Mouse (Mus musculus) hindbrain, postnatal 0 days (tissue): ENCODE measurements around the gene Traf4. TPM values are rescaled to one million over a fixed set of nuclear protein-coding genes. Genes with fewer than 3 reads are reported as not detected.
"Not testable (repeated sequence)": the region's sequence is repeated elsewhere in the genome, so short reads cannot be mapped to it uniquely, and the experiment has no call there.

ENCODE experiments used
- ATAC-seq: fragments of 200-750 bp; cut with Nextera tagmentation; 2 replicates; pipeline ENCODE4 v1.8.0; 2017; ENCODE audit warnings: mild to moderate bottlenecking, moderate TSS enrichment, moderate library complexity
- DNase-seq: peaks from one replicate; pipeline ENCODE4 v3.0.0-alpha.2; 2015; ENCODE audit warnings: low spot score
- H3K27ac ChIP-seq: fragments of 300-500 bp; sonication (generic); 2 replicates; pipeline ENCODE4 v1.5.1; 2014; ENCODE audit warnings: mild to moderate bottlenecking
- H3K27me3 ChIP-seq: fragments of 300-500 bp; sonication (generic); 2 replicates; pipeline ENCODE4 v1.6.1; 2014; ENCODE audit warnings: low read length, mixed read lengths; ENCODE audit not compliant: insufficient read depth
- H3K36me3 ChIP-seq: fragments of 300-500 bp; sonication (generic); 2 replicates; pipeline ENCODE4 v1.6.1; 2014; ENCODE audit warnings: low read length, mixed read lengths; ENCODE audit not compliant: insufficient read depth
- H3K4me1 ChIP-seq: fragments of 300-500 bp; sonication (generic); 2 replicates; pipeline ENCODE4 v1.6.1; 2014; ENCODE audit warnings: antibody characterized with exemption, low read length, mixed read lengths; ENCODE audit not compliant: insufficient read depth
- H3K4me2 ChIP-seq: fragments of 300-500 bp; sonication (generic); 2 replicates; pipeline ENCODE4 v1.6.1; 2014; ENCODE audit warnings: low read depth, mild to moderate bottlenecking, low read length, moderate library complexity, mixed read lengths
- H3K4me3 ChIP-seq: fragments of 300-500 bp; sonication (generic); 2 replicates; pipeline ENCODE4 v1.5.1; 2014; ENCODE audit warnings: low read length
- H3K9ac ChIP-seq: fragments of 300-500 bp; sonication (generic); replicated peaks from 2 replicates; pipeline ENCODE4 v1.6.1; 2014; ENCODE audit warnings: mild to moderate bottlenecking, low read length, moderate library complexity, mixed read lengths
- H3K9me3 ChIP-seq: fragments of 300-500 bp; sonication (generic); 2 replicates; pipeline ENCODE4 v1.6.1; 2016; ENCODE audit warnings: low read length, mixed read lengths
- CTCF ChIP-seq: IDR thresholded peaks from 2 replicates; pipeline ENCODE4 v1.5.1; 2016; ENCODE audit warnings: antibody characterized with exemption, control low read depth, low read depth
- WGBS: fragments of 180-500 bp; shearing (Covaris S2); extraction: QIAGEN DNeasy Blood & Tissue Kit; methylation state at CpG from one replicate; pipeline ENCODE4 v1.1.7; 2014; 5-methylcytosine and 5-hydroxymethylcytosine counted together
- polyA plus RNA-seq: library from polyadenylated mRNA; unstranded; fragments of >200 nt; fragmentation: Nextera tagmentation; extraction: Ambion mirVana; gene quantifications from 2 replicates; pipeline ENCODE4 v1.2.1, GENCODE M21; 2015
- total RNA-seq: library from RNA; depleted of rRNA; stranded (reverse); fragments of >200 nt; gene quantifications from 2 replicates; pipeline ENCODE4 v1.2.3, GENCODE M21; 2014

Traf4 gene
- total and polyA plus RNA-seq, 2 experiments from 2014 or later: 88.7 to 124 TPM

GRCm38 (mm10) chr11:78190041-78190440 lies 24.7 kb upstream of the Traf4 start:
- Histone ChIP-seq H3K27me3 (no peaks in the 10 kb centered on the region), H3K4me3 (peak overlapping the region; percentile 69; the same call in 1 of the 2 replicates), H3K9me3 (no peaks in the 10 kb centered on the region), H3K4me1 (peaks cover 11% of the 10 kb centered on the region; the same call in 1 of the 2 replicates), H3K36me3 (peaks cover 18% of the 10 kb centered on the region; the same call in 1 of the 2 replicates), H3K4me2 (peak overlapping the region; percentile 72), H3K9ac (peak overlapping the region; percentile 93; the same call in 1 of the 2 replicates), H3K27ac (peak overlapping the region; percentile 95; the same call in 1 of the 2 replicates)
- WGBS: 70% methylated on average over 6 of the region's 6 CpGs
- no peak for ATAC-seq
- no peak for TF ChIP-seq CTCF
- no peak for DNase-seq

- H3K4me3 ChIP-seq: peak overlapping the region; percentile 69
- H3K36me3 ChIP-seq: peaks cover 18% of the 10 kb centered on the region; the same call in 1 of the 2 replicates
- ATAC-seq: peak; percentile 83
- no peak for TF ChIP-seq CTCF
- no peaks in the 10 kb centered on the region for H3K9me3 ChIP-seq
- H3K4me1 ChIP-seq: 0 out of 2 replicates have a peak, but pooled peaks cover 6% of the 10 kb centered on the region
- H3K27me3 ChIP-seq: no peaks in the 10 kb centered on the region
- H3K9ac ChIP-seq: peak overlapping the region; percentile 93
- H3K27ac ChIP-seq: peak overlapping the region; percentile 95
- under 1% methylated on average over 36 of the region's 42 CpGs for WGBS
- peak overlapping the region; percentile 72 for H3K4me2 ChIP-seq
- DNase-seq: peak; percentile 88
Measured at GRCm38 (mm10) chr11:78189234-78190040, 24.0 kb upstream of the Traf4 start.

- Histone ChIP-seq H3K4me2 (peak within 1 kb of the TSS; percentile 72), H3K36me3 (peaks cover 18% of the 10 kb centered on the region; the same call in 1 of the 2 replicates), H3K9ac (peak within 1 kb of the TSS; percentile 93), H3K27me3 (no peaks in the 10 kb centered on the region), H3K9me3 (no peaks in the 10 kb centered on the region), H3K27ac (peak within 1 kb of the TSS; percentile 95), H3K4me3 (peak within 1 kb of the TSS; percentile 69), H3K4me1 (0 out of 2 replicates have a peak, but pooled peaks cover 6% of the 10 kb centered on the region)
- ATAC-seq: peak; percentile 84
- WGBS: under 1% methylated on average over 77 of the region's 80 CpGs
- peak; percentile 11; the same call in 1 of the 2 replicates for TF ChIP-seq CTCF
- peak; percentile 87 for DNase-seq
Measured at GRCm38 (mm10) chr11:78188331-78189233, 23.2 kb upstream of the Traf4 start, which contains the start of gene Rab34. Gene Rab34, plus strand, starts transcription at chr11:78188430.

- not testable (repeated sequence) for H3K27ac ChIP-seq, H3K4me2 ChIP-seq, H3K9ac ChIP-seq, DNase-seq, H3K4me3 ChIP-seq, H3K27me3 ChIP-seq, ATAC-seq, H3K9me3 ChIP-seq
- peaks cover 18% of the 10 kb centered on the region for H3K36me3 ChIP-seq
- WGBS: 92% methylated on average over 6 of the region's 6 CpGs
- H3K4me1 ChIP-seq: peaks cover 11% of the 10 kb centered on the region
Measured at GRCm38 (mm10) chr11:78184702-78185101, 19.3 kb upstream of the Traf4 start.

- no peak for TF ChIP-seq CTCF
- no peaks in the 10 kb centered on the region for H3K9me3 ChIP-seq
- H3K27me3 ChIP-seq: no peaks in the 10 kb centered on the region
- ATAC-seq (no peak), DNase-seq (no peak)
- 0 out of 2 replicates have a peak overlapping the region, but pooled peaks have one; percentile 16 for H3K27ac ChIP-seq
- peak overlapping the region; percentile 77 for H3K4me3 ChIP-seq
- peaks cover 11% of the 10 kb centered on the region for H3K4me1 ChIP-seq
- peaks cover 22% of the 10 kb centered on the region for H3K36me3 ChIP-seq
- peak overlapping the region; percentile 70 for H3K4me2 ChIP-seq
- WGBS: 46% methylated on average over 10 of the region's 10 CpGs
- no peak overlapping the region for H3K9ac ChIP-seq
Measured at GRCm38 (mm10) chr11:78183884-78184514, 18.6 kb upstream of the Traf4 start.
